36 mouse cellular contexts compared by ENCODE assay signal in the genomic region with DNA sequence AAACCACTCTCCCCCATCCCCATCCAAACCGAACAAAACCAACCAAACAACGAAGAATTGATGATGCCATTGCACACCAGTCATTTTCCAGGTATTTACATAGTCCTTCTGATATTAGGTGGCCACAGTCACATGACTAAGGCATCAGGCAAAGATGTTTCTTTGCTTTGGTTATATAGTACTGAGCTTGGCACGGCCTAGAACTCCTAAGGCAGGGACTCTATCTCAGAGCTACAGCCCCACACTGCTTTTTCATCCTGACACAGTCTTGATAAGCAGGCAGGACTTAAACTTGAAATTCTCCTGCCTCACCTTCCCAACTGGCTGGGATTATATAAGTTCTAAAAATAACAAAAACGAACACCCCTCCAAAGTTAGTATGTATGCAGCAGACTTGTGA. TPM values are rescaled to one million over a fixed set of nuclear protein-coding genes. Genes with fewer than 3 reads are reported as not detected.
DNase-seq lines count a peak whose midpoint lies in the region; ATAC-seq lines count a peak whose summit lies in the region.
"Had no signal": no experiment of that assay in that cellular context is flagged by ENCODE, and none has a peak within 500 bp of the region (broad histone marks: within the 10 kb centered on the region; RNA-seq: fewer than 3 reads in every experiment).

No protein-coding gene starts in this region.

- H3K9me3 ChIP-seq in erythroblast, embryonic 14.5 days (ENCODE audit: control insufficient read depth, low read length), result no peaks in the 10 kb centered on the region
- no peaks in the 10 kb centered on the region for H3K9me3 ChIP-seq in liver, embryonic 13.5 days (replicated peaks)
- H3K9me3 ChIP-seq: G1E; heart, embryonic 10.5 days; limb, embryonic 10.5 days; limb, embryonic 15.5 days; lung, embryonic 15.5 days; stomach, embryonic 15.5 days had no signal

- H3K36me3 ChIP-seq in erythroblast, embryonic 14.5 days (ENCODE audit: control insufficient read depth), result peaks cover 98% of the 10 kb centered on the region
- H3K36me3 ChIP-seq in liver, embryonic 13.5 days, result peaks cover 88% of the 10 kb centered on the region
- H3K36me3 ChIP-seq: limb, embryonic 15.5 days; lung, embryonic 15.5 days; stomach, embryonic 15.5 days had no signal

- 47% methylated on average over 4 of the region's 4 CpGs for WGBS in liver, embryonic 13.5 days (ENCODE audit: insufficient replicate concordance)

- H3K9ac ChIP-seq in liver, embryonic 13.5 days, result peak overlapping the region; percentile 65
- H3K9ac ChIP-seq: hindbrain, embryonic 14.5 days; limb, embryonic 15.5 days; lung, embryonic 15.5 days; stomach, embryonic 15.5 days had no signal

- DNase-seq in frontal cortex, postnatal 14 days (ENCODE audit: low spot score in 2 of 2), result no peak
- peak; percentile 53 for DNase-seq in liver, embryonic 13.5 days
- DNase-seq in cerebellum, postnatal 4 days (ENCODE audit: low spot score in 2 of 2), result no peak
- DNase-seq in retina, embryonic 14.5 days (ENCODE audit: low spot score), result no peak
- DNase-seq in urinary bladder, adult 2 months (ENCODE audit: low spot score), result no peak
- DNase-seq: adrenal gland, adult 2 months; cerebellum, adult 18-20 months; cerebellum, postnatal 14 days; gastrocnemius, postnatal 25 days; heart, adult 11 months; heart, postnatal 4 days; kidney, adult 11 months; kidney, postnatal 14 days; layer of hippocampus, adult 9-11 months; lung, postnatal 4 days; midbrain, embryonic 14.5 days; right cerebral cortex, postnatal 25 days had no signal

- peak overlapping the region; percentile 86 for H3K27ac ChIP-seq in liver, embryonic 13.5 days
- H3K27ac ChIP-seq: heart, embryonic 10.5 days; hindbrain, embryonic 14.5 days; limb, embryonic 10.5 days; limb, embryonic 15.5 days; lung, embryonic 15.5 days; stomach, embryonic 15.5 days had no signal

- no peaks in the 10 kb centered on the region for H3K27me3 ChIP-seq in erythroblast, embryonic 14.5 days (ENCODE audit: control insufficient read depth)
- H3K27me3 ChIP-seq in liver, embryonic 13.5 days, result no peaks in the 10 kb centered on the region
- H3K27me3 ChIP-seq: limb, embryonic 15.5 days; lung, embryonic 15.5 days; stomach, embryonic 15.5 days had no signal

- 0 out of 2 replicates have a peak, but pooled peaks have one; percentile 38 for ATAC-seq in frontal cortex, adult (ENCODE audit: low TSS enrichment)
- ATAC-seq in liver, embryonic 13.5 days (ENCODE audit: low read depth), result peak; percentile 94
- peak; percentile 81 for ATAC-seq in megakaryocyte progenitor cell, adult 5-6 weeks (replicated peaks; ENCODE audit: poor library complexity)
- ATAC-seq: forebrain, embryonic 16.5 days; inflammation-experienced regulatory T-cells, adult 6 months had no signal

- peak overlapping the region; percentile 35 for H3K4me3 ChIP-seq in erythroblast, embryonic 14.5 days (replicated peaks)
- H3K4me3 ChIP-seq in liver, embryonic 13.5 days (replicated peaks), result peak overlapping the region; percentile 25; the same call in 1 of the 2 replicates
- H3K4me3 ChIP-seq: heart, embryonic 10.5 days; limb, embryonic 10.5 days; limb, embryonic 15.5 days; lung, embryonic 15.5 days; stomach, embryonic 15.5 days had no signal

- H3K4me2 ChIP-seq in liver, embryonic 13.5 days, result peak overlapping the region; percentile 47
- H3K4me2 ChIP-seq: hindbrain, embryonic 14.5 days; limb, embryonic 15.5 days; lung, embryonic 15.5 days; stomach, embryonic 15.5 days had no signal

- peaks cover 69% of the 10 kb centered on the region for H3K4me1 ChIP-seq in erythroblast, embryonic 14.5 days (ENCODE audit: control insufficient read depth)
- H3K4me1 ChIP-seq in liver, embryonic 13.5 days (replicated peaks), result peaks cover 76% of the 10 kb centered on the region
- H3K4me1 ChIP-seq: limb, embryonic 10.5 days; limb, embryonic 15.5 days; stomach, embryonic 15.5 days had no signal

RNA-seq across cellular contexts. Expression of gene Arsg, which starts 8.1 kb away (rescaled TPM):
- polyA plus RNA-seq in erythroblast, embryonic 14.5 days (2012), result 0.09 and 0.17 TPM in 2 replicates
- polyA plus RNA-seq in liver, embryonic 13.5 days (2015; fragmentation: Nextera tagmentation; extraction: Ambion mirVana), result 2.8 and 3.2 TPM in 2 replicates
- total RNA-seq in megakaryocyte progenitor cell, adult 5-6 weeks (2015), result 2.0 and 2.9 TPM in 2 replicates
- 1.5 and 1.9 TPM in 2 replicates for total RNA-seq in megakaryocyte progenitor cell, adult 5-6 weeks (2017)
- 6.7 and 7.0 TPM in 2 replicates for polyA plus RNA-seq in urinary bladder, adult 2 months (2012; rRNA removed)

RNA-seq across cellular contexts. Expression of gene Slc16a6, which starts 8.3 kb away (rescaled TPM):
- polyA plus RNA-seq in erythroblast, embryonic 14.5 days (2012), result 4.7 and 5.3 TPM in 2 replicates
- 47.0 and 51.9 TPM in 2 replicates for polyA plus RNA-seq in liver, embryonic 13.5 days (2015; fragmentation: Nextera tagmentation; extraction: Ambion mirVana)
- 40.0 and 41.6 TPM in 2 replicates for total RNA-seq in megakaryocyte progenitor cell, adult 5-6 weeks (2015)
- 12.6 and 21.3 TPM in 2 replicates for total RNA-seq in megakaryocyte progenitor cell, adult 5-6 weeks (2017)
- polyA plus RNA-seq in urinary bladder, adult 2 months (2012; rRNA removed), result 1.2 and 2.4 TPM in 2 replicates

RNA-seq across cellular contexts. Expression of gene Amz2, which starts 39.3 kb away (rescaled TPM):
- 0.22 and 0.26 TPM in 2 replicates for polyA plus RNA-seq in erythroblast, embryonic 14.5 days (2012)
- polyA plus RNA-seq in liver, embryonic 13.5 days (2015; fragmentation: Nextera tagmentation; extraction: Ambion mirVana), result 14.6 and 18.4 TPM in 2 replicates
- total RNA-seq in megakaryocyte progenitor cell, adult 5-6 weeks (2015), result 34.0 and 37.6 TPM in 2 replicates
- 51.8 and 65.5 TPM in 2 replicates for total RNA-seq in megakaryocyte progenitor cell, adult 5-6 weeks (2017)
- polyA plus RNA-seq in urinary bladder, adult 2 months (2012; rRNA removed), result 46.3 and 47.4 TPM in 2 replicates

RNA-seq across cellular contexts. Expression of gene 9930022D16Rik, which starts 51.4 kb away (rescaled TPM):
- polyA plus RNA-seq in erythroblast, embryonic 14.5 days (2012), result 0.02 TPM in 1 of 2 replicates, not detected in the other
- polyA plus RNA-seq in liver, embryonic 13.5 days (2015; fragmentation: Nextera tagmentation; extraction: Ambion mirVana), result not detected in 2 replicates
- total RNA-seq in megakaryocyte progenitor cell, adult 5-6 weeks (2015), result not detected in 2 replicates
- total RNA-seq in megakaryocyte progenitor cell, adult 5-6 weeks (2017), result not detected in 2 replicates
- polyA plus RNA-seq in urinary bladder, adult 2 months (2012; rRNA removed), result not detected in 2 replicates
- total RNA-seq: adrenal gland, adult 2 months; gastrocnemius, postnatal 25 days; heart, postnatal 4 days; left cerebral cortex, postnatal 10 days had no signal
- polyA plus RNA-seq: adrenal gland, adult 2 months; C2C12; embryonic facial prominence, embryonic 11.5 days; forebrain, embryonic 11.5 days; forebrain, embryonic 16.5 days; G1E; heart, embryonic 10.5 days; heart, embryonic 16.5 days; hindbrain, embryonic 14.5 days; kidney, embryonic 14.5 days; limb, embryonic 10.5 days; limb, embryonic 15.5 days; lung, embryonic 15.5 days; midbrain, embryonic 14.5 days; neural tube, embryonic 14.5 days; stomach, embryonic 15.5 days had no signal

Comparison
In these comparisons a context has a peak if more than half of its experiments do, and no peak if none do; other contexts are left out.
1. ATAC-seq: peak in every context shown above with its lines; median percentile 94 in liver, embryonic 13.5 days; 81 in megakaryocyte progenitor cell, adult 5-6 weeks; 38 in frontal cortex, adult.
2. RNA of gene Amz2, which starts 39.3 kb away (polyA plus RNA-seq): 46.3 to 47.4 TPM in urinary bladder, adult 2 months and 14.6 to 18.4 TPM in liver, embryonic 13.5 days; 0.22 to 0.26 TPM in erythroblast, embryonic 14.5 days; every median in the first group is over 10 times any median in the second.